Mouse (Mus musculus): ENCODE data around the gene Dnajc12.
A peak's percentile ranks its signal among the peaks of the same experiment; 100 is the strongest.
"Not testable (repeated sequence)": the region's sequence is repeated elsewhere in the genome, so short reads cannot be mapped to it uniquely, and the experiment has no call there.

Gene Dnajc12

DNA sequence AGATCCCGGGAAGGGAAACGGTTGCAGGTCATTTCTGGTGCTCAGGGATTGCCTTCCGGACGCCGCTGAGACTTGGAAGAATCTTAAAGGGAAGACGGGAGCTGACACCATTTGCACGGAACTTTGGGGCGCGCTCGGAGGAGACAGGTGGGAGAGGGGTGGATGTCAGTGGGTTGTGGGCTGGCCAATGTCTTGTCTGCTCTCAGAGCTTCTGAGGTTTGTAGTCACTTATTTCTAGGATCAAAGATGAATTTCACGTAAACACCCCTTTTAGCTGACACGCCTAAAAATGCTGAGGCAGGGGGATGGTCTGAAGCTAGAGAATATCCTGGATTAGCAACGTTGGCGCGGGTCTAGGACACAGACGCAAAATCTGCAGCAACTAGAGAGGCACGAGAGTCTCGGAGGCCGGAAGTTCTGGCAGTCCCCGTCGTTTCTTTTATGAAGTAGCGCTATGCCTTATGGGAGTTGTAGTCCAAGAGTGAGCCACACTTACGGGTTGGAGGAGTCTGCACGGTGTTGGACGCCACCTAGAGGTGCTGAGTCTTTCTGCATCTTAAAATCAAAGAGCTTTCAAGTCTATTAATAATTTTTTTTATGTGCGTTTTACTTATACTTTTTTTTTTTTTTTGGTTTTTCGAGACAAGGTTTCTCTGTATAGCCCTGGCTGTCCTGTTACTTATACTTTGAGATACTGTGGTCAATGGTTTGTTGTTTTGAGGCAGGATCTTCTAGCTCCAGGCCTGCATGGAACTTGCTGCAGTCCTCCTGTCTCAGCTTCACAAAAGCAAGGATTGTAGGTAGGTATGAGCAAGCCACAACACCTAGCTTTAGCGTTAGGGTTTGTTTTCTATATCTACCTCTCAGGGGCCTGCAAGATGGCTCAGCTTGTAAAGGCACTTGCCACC lies at the start of gene Dnajc12:
Gene Dnajc12, plus strand, starts transcription at position 72 of the 908 bp plus-strand sequence.
- peak; percentile 93 for DNase-seq

DNA sequence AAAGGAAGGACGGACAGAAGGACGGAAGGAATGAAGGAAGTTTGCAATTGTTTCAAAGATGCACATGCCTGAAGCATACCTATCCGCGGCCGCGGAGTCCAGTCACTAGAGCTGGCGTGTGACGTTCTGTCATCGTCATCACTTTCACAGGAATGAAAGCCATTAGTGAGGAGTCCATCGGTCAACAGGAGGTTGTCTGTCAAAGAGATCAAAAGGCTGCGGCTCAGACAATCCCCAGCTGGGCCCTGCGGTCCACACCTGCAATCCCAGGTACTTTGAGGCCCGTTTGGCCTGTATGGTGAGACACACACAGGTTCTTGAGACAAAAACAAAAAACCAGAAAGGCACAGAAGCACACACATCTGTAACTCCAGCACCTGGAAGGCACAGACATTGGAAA lies 45.3 kb upstream of the Dnajc12 start:
- no peak for DNase-seq

DNA sequence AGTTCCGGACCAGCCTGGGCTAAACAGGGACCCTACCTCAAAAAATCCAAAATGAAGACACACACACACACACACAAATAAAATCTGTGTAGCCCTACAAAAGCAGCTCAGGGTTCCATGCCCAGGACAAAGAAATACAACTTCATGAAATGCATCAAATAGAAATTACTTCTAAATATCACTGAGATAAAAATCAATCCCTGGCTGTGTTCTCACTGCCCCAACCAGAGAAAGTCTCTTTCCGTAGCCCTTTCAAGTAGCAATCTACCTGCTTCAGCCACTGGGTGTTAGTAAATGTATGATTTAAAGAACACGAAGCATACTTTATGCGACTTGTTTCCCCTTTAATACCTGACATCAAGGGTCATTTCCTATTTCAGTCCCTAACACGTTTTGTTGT lies 44.9 kb upstream of the Dnajc12 start:
- DNase-seq: no peak

DNA sequence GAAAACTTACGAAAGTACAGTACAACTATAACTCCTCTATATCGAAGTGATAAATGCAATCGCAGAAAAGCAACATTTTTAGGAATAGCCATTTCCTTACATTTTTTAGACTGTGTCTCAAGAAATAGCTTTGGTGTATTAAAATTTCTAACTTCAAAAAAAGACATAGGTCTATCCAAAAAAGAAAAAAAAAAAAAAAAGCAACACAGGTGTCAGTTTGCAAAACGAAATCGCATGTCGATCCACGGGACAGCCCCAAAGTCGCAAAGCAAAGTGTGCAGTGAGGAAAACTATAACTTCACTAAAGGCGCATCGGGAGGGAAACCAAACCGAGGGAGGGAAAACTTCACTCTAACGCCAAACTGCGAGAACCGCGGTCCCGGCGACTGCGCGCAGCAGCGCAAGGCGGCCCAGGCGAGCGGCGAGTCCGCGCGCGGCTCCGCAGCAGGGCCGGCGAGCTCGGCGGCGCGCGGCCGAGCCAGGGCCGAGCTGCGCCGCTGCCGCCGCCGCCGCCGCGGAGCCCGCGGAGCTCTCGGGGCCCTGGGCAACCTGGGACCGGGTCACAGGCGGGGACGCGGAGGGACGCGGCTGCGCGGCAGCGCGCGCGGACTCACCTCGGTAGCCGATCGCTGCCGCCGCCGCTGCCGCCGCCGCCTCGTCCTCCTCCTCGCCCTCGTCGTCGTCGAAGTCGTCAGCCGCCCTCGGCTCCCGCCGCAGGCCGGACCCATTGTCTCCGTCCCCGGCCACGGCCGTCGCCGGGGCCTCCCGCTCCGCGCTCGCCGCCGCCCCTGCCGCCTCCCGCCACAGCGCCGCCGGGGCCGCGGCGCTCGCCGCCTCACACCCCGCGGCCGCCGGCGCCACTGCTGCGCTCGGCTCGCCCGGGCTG lies 44.0 kb upstream of the Dnajc12 start:
- peak; percentile 75 to 78 for DNase-seq

DNA sequence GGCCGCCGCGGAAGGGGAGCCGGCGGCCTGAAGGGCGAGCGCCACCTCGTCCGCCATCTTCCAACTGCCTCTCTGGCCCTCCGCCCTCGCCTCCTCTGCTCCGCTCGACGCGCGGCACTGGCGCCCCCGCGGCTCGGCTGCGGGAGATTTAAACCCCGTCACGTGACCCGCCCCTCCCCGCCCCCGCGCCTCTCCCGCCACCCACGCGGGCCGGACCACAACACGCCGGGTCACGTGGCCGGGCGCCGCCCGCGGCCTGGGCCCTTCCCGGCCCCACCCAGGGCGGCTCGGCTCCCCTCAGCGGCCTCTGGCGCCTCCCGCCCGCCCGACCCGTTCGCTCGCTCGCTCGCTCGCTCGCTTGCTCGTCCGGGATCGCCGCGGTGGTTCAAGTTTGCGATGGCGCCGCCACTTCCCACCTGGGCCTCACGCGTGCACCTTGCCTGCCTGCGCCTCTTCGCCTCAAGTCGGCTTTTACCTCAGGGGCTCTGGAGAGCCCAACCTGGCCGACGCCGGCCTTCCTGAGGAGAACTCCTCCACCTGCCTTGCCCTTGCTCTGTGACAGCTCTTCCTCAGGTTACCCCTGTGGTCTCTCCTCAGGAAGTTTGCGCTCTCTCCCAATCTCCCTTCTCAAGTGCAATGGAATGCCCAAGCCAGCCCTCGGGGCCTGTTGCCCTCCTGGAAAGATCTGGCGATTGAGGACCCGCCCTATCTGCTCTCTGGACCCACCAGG lies 43.2 kb upstream of the Dnajc12 start:
- peak; percentile 96 to 97 for DNase-seq

DNA sequence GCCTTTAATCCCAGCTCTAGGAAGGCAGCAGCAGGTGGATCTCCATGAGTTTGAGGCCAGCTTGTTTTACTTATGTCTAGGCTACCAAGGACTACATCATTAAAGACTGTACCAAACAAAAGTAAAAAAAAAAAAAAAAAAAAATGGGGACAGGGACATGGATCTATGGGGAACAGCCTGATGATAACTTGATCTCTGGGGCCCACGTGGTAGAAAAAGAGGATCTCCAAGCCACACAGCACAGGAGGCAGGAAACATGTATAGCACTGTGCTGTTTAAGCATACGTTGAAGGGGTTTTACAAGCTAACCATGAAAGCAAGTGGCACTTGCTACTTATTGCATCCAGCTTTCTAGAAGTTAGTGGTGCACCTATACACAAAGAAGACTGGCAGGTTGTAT lies 40.9 kb upstream of the Dnajc12 start:
- no peak for DNase-seq

DNA sequence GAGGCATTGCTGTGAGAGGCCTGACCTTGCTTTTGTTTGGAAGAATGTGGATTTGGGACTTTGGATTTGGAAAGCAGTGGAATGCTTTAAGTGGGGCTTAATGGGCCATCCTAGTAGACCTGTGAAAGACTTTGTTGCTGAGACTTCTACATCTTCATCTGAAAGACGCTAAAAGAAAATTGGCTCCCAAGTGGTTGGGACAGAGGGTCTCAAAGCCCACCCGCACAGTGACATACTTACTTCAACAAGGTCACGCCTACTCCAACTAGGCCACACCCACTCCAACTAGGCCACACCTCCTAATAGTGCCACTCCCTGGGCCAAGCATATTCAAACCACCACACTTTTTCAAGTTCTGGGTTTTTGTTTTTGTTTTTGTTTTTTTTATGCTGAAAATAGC lies 37.5 kb upstream of the Dnajc12 start:
- DNase-seq: no peak

DNA sequence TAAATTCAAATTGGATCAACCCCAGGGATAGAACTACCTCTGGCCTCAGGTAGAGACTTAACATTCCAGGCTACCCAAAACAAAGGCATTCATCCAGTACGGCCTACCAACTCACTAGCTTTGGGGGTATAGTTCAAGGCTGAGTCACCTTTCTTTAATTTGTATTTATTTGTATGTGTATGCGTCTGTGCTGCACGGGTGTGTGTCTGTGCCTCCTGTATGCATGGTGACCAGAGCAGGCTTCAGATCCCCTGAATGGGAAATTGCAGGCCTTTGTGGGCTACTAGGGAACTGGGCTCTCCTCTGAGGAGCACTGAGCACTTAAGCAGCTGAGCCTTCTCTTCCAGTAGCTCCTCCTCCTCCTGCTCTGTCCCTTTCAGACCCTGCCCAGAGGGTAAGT lies 34.0 kb upstream of the Dnajc12 start:
- DNase-seq: no peak

DNA sequence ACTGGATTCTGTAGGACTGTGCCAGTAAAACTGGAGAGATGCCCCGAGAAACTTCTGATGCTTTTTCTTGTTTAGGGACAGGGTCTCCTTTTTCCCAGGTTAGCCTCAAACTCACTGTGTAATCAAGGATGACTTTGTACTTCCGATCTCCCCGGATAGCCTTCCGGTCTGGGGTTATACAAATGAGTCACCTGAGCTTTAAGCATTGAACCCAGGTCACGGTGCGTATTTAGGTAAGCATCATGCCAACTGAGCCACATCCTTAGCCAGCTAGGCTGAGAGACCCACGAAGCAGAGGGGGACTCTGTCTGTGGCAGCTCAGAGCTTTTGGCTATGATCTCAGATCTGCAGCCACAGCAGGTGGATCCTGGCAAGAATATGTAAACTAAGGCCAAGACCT lies 31.6 kb upstream of the Dnajc12 start:
- DNase-seq: no peak

DNA sequence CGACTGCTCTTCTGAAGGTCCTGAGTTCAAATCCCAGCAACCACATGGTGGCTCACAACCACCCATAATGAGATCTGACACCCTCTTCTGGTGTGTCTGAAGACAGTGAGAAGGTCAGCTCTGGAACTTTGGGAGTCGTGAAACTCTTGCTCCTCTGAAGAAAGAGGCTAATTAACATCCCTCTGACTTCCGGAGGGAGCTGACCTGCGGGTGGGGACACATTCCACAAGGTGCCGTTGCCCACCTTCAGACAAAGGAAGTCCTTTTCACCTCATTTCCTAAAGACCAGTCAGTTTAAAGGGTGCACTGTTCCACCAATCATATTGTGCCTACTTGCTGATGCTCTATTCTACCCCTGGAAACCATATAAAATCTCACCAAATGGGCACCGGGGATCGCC lies 31.1 kb upstream of the Dnajc12 start:
- DNase-seq: not testable (repeated sequence)

DNA sequence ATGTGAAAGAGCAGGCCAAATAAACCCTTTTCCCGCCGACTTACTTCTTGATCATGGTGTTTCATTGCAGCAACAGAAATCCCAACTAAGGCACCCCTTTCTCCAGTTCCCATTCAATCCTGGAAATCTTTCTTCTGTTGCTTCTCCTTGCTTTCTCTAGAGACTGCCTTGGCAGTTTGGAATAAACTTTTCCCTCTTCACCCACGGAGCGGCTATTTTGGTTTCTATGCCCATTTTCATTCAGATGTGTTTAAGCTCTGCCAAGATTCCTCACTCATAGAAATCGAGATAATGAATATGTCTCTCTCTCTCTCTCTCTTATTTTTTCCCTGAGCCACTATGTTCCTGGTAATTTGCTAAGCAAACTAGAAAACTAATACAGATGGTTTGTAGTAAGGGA lies 30.1 kb upstream of the Dnajc12 start:
- DNase-seq: no peak

DNA sequence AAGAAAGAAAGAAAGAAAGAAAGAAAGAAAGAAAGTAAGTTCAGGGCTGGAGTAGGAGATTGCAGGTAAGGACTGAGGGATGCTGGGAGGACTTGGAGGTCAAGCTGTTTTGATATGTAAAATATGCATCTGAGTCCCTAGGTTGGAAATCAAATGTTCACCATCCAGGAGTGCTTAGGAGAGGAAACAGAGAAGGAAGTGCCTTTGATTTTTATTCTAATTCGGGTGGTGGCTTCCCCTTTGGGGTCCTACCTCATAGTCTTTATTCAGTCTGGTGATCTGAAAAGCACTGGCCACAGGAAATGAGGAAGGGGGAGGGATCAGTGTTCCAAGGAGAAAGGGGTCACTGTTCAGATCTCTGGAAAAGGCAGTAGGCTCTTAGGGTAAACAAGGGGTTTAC lies 21.7 kb upstream of the Dnajc12 start:
- DNase-seq: no peak

DNA sequence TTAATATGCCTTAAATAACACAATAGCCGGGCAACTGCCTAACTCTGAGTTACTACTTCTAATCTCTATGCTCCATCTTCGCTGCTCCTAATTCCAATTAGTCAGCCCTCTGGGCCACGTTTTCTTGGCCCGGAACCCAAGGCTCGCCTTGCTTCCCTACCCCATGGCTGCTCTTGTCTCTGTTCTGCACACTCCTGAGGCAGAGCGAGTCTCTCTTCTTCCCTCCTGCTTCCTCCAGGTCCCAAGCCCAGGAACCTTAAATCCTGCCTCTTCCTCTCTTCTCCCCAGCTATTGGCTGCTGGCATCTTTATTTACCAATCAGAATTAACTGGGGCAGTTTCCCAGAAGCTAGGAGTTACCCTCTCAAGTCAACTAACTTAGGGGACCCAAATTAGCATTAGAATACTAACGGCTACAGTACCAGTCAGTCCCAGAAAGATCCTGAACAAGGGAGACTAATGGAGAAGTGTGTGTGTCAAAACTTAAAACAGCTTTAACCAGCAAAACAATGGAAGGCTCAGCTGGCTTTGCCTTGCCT lies 16.3 kb upstream of the Dnajc12 start:
- no peak for DNase-seq

DNA sequence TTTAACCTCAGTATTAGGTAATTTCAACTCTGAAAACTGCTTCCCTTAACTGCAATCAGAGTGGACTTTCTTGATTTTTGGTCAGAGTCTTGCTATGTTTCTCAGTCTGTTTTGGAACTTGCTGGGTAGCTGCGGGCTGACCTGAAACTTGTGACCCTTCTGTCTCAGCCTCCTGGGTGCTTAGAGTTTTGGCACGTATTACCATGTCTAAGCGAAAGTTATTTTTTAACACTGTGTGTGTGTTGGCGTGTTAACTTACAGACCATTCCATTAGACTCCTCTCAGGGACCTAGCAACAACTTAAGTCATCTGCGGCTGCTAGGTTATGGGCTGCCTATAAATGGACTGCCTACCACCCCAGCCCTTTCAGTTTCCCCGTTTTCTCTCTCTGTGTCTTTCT lies 14.9 kb upstream of the Dnajc12 start:
- no peak for DNase-seq

DNA sequence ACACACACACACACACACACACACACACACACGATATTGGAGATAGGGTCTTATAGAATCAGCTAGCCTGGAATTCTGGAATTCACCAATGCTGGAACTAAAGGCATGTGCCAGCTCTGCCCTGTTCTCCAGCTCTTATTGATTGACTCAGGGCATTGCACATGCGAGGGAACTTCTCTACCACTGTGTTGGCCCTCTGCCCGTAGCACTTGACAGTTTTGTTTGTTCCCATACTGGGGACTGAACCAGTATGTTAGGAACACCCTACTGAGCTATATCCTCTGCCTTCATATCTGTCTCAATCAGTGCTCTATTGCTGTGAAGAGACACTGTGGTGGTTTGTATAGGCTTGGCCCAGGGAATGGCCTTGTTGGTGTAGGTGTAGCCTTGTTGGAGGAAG lies 14.2 kb upstream of the Dnajc12 start:
- no peak for DNase-seq

DNA sequence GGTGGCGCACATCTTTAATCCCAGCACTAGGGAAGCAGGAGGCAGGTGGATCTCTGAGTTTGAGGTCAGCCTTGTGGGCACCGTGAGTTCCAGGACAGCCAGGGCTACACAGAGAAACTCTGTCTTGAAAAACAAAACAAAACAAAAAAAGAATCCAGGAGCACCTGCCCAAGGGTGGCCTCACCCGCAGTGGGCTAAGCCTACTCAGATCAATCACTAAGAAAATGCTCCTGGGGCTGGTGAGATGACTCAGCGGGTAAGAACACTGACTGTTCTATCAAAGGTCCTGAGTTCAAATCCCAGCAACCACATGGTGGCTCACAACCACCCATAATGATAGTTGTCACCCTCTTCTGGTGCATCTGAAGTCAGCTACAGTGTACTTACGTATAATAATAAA lies 5.9 kb upstream of the Dnajc12 start:
- DNase-seq: no peak

DNA sequence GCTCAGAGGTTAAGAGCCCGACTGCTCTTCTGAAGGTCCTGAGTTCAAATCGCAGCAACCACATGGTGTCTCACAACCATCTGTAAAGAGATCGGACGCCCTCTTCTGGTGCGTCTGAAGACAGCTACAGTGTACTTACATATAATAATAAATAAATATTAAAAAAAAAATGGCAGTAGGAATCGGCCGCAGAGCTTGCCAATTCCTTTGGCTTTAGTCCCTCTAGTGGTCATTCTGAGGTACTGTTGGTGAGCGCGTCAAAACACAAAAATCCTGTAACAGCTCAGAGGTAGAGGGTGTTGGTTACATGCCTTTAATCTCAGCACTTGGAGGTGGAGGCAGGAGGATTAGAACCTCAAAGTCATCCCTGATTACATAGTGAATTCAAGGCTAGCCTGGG lies 4.8 kb upstream of the Dnajc12 start:
- peak; percentile 71 to 81 for DNase-seq

DNA sequence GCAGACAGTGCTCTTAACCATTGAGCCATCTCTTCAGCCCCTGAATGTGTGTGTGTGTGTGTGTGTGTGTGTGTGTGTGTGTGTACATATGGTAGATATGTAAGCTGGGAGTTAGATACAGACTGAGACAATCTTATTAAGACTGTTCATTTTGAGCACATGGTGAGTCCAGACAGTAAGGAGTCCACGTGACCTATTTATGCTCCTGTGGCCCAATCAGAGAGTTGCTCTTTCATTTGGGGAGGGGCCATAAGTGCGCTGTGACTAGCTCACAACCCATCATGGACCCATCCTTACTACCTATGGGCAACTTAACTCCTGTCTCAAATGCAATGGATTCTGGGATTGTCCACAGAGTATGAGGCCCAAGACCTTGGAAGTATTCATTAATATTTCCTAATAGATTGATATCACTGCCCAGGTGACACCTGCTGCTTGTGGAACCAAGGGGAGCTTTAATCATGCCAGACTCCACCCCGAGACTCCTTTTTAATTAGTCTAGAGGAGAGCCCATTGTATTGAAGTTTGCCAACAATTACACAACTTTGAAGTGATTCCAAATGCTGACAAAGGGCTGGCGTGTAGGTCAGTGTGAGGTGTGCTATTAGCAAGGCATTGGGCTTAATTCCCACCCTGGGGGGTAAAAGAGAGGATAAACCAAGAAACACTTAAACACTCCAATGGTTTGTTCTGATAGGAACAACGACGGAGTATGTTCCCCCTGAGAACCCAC lies 3.1 kb upstream of the Dnajc12 start:
- DNase-seq: no peak

DNA sequence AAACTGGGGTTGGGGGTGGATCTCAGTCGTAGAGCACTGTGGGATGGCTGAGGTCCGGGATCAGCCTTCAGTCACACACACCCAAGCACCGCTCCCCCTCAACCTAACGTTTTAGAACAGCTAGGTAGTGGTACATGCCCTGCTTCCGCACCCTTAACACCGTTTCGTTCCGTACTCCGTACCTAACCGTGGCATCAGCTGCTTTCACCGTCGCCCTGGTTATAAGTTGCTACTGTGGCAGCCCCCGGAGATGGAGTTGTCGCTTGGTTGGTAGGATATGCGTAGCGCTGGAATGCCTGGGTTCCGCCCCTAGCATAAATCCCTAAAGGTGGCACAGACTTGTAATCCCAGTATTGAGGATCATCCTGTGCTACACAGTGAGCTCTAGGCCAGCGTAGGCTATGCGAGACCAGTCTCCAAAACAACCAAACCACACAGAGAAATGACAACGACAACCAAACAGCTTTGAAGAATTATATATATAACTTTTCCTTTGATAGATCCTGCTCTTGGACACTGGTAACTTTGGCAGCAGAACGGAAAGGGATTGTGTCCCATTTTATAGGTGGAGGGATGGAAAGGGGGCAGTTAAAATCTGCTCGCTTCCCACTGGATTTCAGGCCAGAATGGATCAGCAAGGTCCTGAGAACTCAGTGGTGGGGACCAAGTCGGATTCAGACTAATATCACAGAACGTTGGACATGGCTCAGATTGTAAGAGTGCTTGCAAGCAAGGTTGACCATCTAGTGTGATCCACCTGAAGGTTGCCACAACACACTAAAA lies 554 bp upstream of the Dnajc12 start, which contains the start of gene Sirt1:
Gene Sirt1, minus strand, starts transcription at position 207 of the 783 bp plus-strand sequence.
- peak; percentile 30 to 43 for DNase-seq

DNA sequence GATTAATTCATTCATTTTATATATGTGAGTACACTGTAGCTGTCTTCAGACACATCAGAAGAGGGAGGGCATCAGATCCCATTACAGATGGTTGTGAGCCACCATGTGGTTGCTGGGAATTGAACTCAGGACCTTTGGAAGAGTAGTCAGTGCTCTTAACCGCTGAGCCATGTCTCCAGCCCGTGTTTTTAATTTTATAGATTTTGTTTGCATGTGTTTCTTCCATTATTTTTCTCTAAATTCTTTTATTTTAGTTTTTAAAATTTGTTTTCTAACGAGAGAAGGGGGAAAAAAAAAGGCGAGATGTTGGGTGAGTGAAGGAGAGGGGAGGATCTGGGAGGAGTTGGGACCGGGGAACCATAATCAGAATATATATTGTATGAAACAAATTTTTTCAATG lies 3.7 kb downstream of the Dnajc12 start:
- DNase-seq: not testable (repeated sequence)

DNA sequence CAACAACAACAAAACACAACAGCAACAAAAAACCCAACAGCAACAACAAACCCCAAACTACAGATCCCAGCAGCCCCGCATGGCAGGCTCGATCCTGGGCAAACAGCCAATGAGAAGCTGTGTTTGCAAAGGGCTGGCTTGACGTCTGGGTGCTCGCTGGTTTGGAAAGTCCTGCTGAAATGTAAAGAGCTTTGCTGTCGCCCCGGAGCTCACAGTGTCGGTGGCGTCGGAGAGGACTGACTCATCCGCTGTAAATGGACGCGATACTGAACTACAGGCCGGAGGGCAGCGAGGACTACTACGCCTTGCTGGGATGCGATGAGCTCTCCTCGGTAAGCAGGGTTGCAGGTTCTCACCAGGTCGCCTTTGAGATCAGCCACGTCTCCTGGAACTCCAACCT lies 4.2 kb downstream of the Dnajc12 start:
- peak; percentile 95 to 96 for DNase-seq
